Mouse (Mus musculus) MEL (cell line): ENCODE results near the gene Trim27. TPM values are rescaled to one million over a fixed set of nuclear protein-coding genes. Genes with fewer than 3 reads are reported as not detected.
A peak's percentile ranks its signal among the peaks of the same experiment; 100 is the strongest.

Source experiments
- DNase-seq: peaks from one replicate; pipeline ENCODE4 v3.0.0; 2011; ENCODE audit warnings: low read depth, low spot score
- H3K27ac ChIP-seq: 2 replicates; pipeline ENCODE4 v1.5.1; 2012; ENCODE audit warnings: low read depth, mild to moderate bottlenecking, control low read depth, low read length, moderate library complexity; ENCODE audit not compliant: control insufficient read depth
- H3K27me3 ChIP-seq, 2 experiments: fragments of 150-350 bp in 1 of 2; sonication (generic) in 1 of 2; 2 replicates each; pipeline ENCODE4 v1.6.1; 2012; ENCODE audit warnings: low read length in 2 of 2, mild to moderate bottlenecking in 2 of 2, improper control_type of control experiment in 1 of 2, moderate library complexity in 1 of 2; ENCODE audit not compliant: insufficient read depth in 2 of 2, control insufficient read depth in 1 of 2
- H3K36me3 ChIP-seq, 2 experiments: 2 replicates each; pipeline ENCODE4 v1.6.1; 2012 to 2014; ENCODE audit warnings: low read length in 2 of 2, improper control_type of control experiment in 1 of 2, inconsistent platforms in 1 of 2, mild to moderate bottlenecking in 1 of 2; ENCODE audit not compliant: insufficient read depth in 2 of 2, control insufficient read depth in 1 of 2
- H3K4me1 ChIP-seq, 2 experiments: fragments of 150-350 bp in 1 of 2; sonication (generic) in 1 of 2; 2 replicates each; pipeline ENCODE4 v1.6.1; 2012; ENCODE audit warnings: low read length in 2 of 2, improper control_type of control experiment in 1 of 2, mild to moderate bottlenecking in 1 of 2; ENCODE audit not compliant: insufficient read depth in 2 of 2, control insufficient read depth in 1 of 2
- H3K4me3 ChIP-seq, 2 experiments: fragments of 150-350 bp in 1 of 2; sonication (generic) in 1 of 2; 2 replicates each; pipeline ENCODE4 v1.5.1; 2012; ENCODE audit warnings: low read depth in 2 of 2, low read length in 2 of 2, mild to moderate bottlenecking in 2 of 2, moderate library complexity in 2 of 2, control low read depth in 1 of 2, improper control_type of control experiment in 1 of 2; ENCODE audit not compliant: control insufficient read depth in 1 of 2, insufficient read depth in 1 of 2
- H3K79me2 ChIP-seq: 2 replicates; pipeline ENCODE4 v1.6.1; 2012; ENCODE audit warnings: mild to moderate bottlenecking, low read length, moderate library complexity; ENCODE audit not compliant: control insufficient read depth, poor library complexity, insufficient read depth
- H3K9ac ChIP-seq: 2 replicates; pipeline ENCODE4 v1.6.1; 2012; ENCODE audit warnings: low read depth, mild to moderate bottlenecking, control low read depth, low read length, moderate library complexity; ENCODE audit not compliant: control insufficient read depth, poor library complexity, severe bottlenecking
- H3K9me3 ChIP-seq: fragments of 150-350 bp; sonication (generic); replicated peaks from 2 replicates; pipeline ENCODE4 v1.6.1; 2012; ENCODE audit warnings: mild to moderate bottlenecking, low read length, improper control_type of control experiment, moderate library complexity; ENCODE audit not compliant: insufficient read depth
- CHD1 ChIP-seq: IDR thresholded peaks from 2 replicates; pipeline ENCODE4 v1.6.1; 2012; ENCODE audit warnings: low read depth, mild to moderate bottlenecking, inconsistent platforms, low read length, improper control_type of control experiment
- CHD2 ChIP-seq: IDR thresholded peaks from 2 replicates; pipeline ENCODE4 v1.6.1; 2011; ENCODE audit warnings: low read length, improper control_type of control experiment
- CTCF ChIP-seq, 3 experiments: IDR thresholded peaks in 2 of 3; conservative IDR thresholded peaks in 1 of 3; 2 replicates each; pipeline ENCODE4 v1.5.1; 2011 to 2012; ENCODE audit warnings: low read length in 3 of 3, low read depth in 2 of 3, mild to moderate bottlenecking in 2 of 3, improper control_type of control experiment in 1 of 3, inconsistent platforms in 1 of 3, mixed read lengths in 1 of 3, moderate library complexity in 1 of 3; ENCODE audit not compliant: control insufficient read depth in 1 of 3, insufficient read depth in 1 of 3, poor library complexity in 1 of 3, severe bottlenecking in 1 of 3
- ELF1 ChIP-seq: IDR thresholded peaks from 2 replicates; pipeline ENCODE4 v1.6.1; 2014; ENCODE audit warnings: low read depth, mild to moderate bottlenecking, inconsistent platforms, low read length, improper control_type of control experiment, moderate library complexity
- EP300 ChIP-seq, 2 experiments: IDR thresholded peaks; 2 replicates each; pipeline ENCODE4 v1.6.1; 2011; ENCODE audit warnings: improper control_type of control experiment in 2 of 2, low read length in 2 of 2, low read depth in 1 of 2, mild to moderate bottlenecking in 1 of 2
- ETS1 ChIP-seq: IDR thresholded peaks from 2 replicates; pipeline ENCODE4 v1.6.1; 2012; ENCODE audit warnings: low read depth, mild to moderate bottlenecking, inconsistent platforms, low read length, improper control_type of control experiment, moderate library complexity
- HCFC1 ChIP-seq: IDR thresholded peaks from 2 replicates; pipeline ENCODE4 v1.6.1; 2012; ENCODE audit warnings: low read depth, mild to moderate bottlenecking, inconsistent platforms, low read length, improper control_type of control experiment, moderate library complexity
- JUND ChIP-seq: IDR thresholded peaks from 2 replicates; pipeline ENCODE4 v1.6.1; 2011; ENCODE audit warnings: low read depth, mild to moderate bottlenecking, improper control_type of control experiment, low read length
- KAT2A ChIP-seq: conservative IDR thresholded peaks from 2 replicates; pipeline ENCODE4 v1.6.1; 2012; ENCODE audit warnings: low read depth, low read length, improper control_type of control experiment, inconsistent platforms
- MAFK ChIP-seq: IDR thresholded peaks from 2 replicates; pipeline ENCODE4 v1.6.1; 2011; ENCODE audit warnings: low read depth, mild to moderate bottlenecking, low read length, improper control_type of control experiment, borderline replicate concordance
- MEF2A ChIP-seq: IDR thresholded peaks from 2 replicates; pipeline ENCODE4 v1.6.1; 2014; ENCODE audit warnings: low read depth, mild to moderate bottlenecking, inconsistent platforms, low read length, improper control_type of control experiment; ENCODE audit not compliant: poor library complexity, insufficient replicate concordance, severe bottlenecking; ENCODE audit errors: extremely low read depth
- MYB ChIP-seq: IDR thresholded peaks from 2 replicates; pipeline ENCODE4 v1.6.1; 2011; ENCODE audit warnings: mild to moderate bottlenecking, low read depth, low read length, improper control_type of control experiment
- MYC ChIP-seq: IDR thresholded peaks from 2 replicates; pipeline ENCODE4 v1.6.1; 2011; ENCODE audit warnings: low read depth, mild to moderate bottlenecking, low read length, improper control_type of control experiment, moderate library complexity
- NRF1 ChIP-seq: IDR thresholded peaks from 2 replicates; pipeline ENCODE4 v1.6.1; 2014; ENCODE audit warnings: low read depth, mild to moderate bottlenecking, inconsistent platforms, low read length, improper control_type of control experiment, moderate library complexity; ENCODE audit not compliant: poor library complexity, insufficient read depth, severe bottlenecking
- SMC3 ChIP-seq: IDR thresholded peaks from 2 replicates; pipeline ENCODE4 v1.6.1; 2011; ENCODE audit warnings: low read depth, low read length, improper control_type of control experiment
- TAL1 ChIP-seq: IDR thresholded peaks from 2 replicates; pipeline ENCODE4 v1.6.1; 2012; ENCODE audit warnings: mild to moderate bottlenecking, inconsistent platforms, low read length, moderate library complexity, mixed read lengths
- TCF12 ChIP-seq: IDR thresholded peaks from 2 replicates; pipeline ENCODE4 v1.6.1; 2014; ENCODE audit warnings: low read depth, mild to moderate bottlenecking, inconsistent platforms, low read length, improper control_type of control experiment, moderate library complexity
- UBTF ChIP-seq: IDR thresholded peaks from 2 replicates; pipeline ENCODE4 v1.6.1; 2012; ENCODE audit warnings: low read depth, mild to moderate bottlenecking, inconsistent platforms, low read length, improper control_type of control experiment, moderate library complexity, borderline replicate concordance; ENCODE audit not compliant: insufficient read depth
- ZC3H11A ChIP-seq: IDR thresholded peaks from 2 replicates; pipeline ENCODE4 v1.6.1; 2012; ENCODE audit warnings: low read depth, mild to moderate bottlenecking, inconsistent platforms, low read length, improper control_type of control experiment
- ZKSCAN1 ChIP-seq: IDR thresholded peaks from 2 replicates; pipeline ENCODE4 v1.6.1; 2012; ENCODE audit warnings: low read depth, mild to moderate bottlenecking, inconsistent platforms, low read length, improper control_type of control experiment, moderate library complexity
- polyA plus RNA-seq, 2 experiments: library from polyadenylated mRNA; stranded (reverse) in 1 of 2; unstranded in 1 of 2; fragments of >175 nt in 1 of 2; fragments of >200 nt in 1 of 2; gene quantifications; 2 replicates each; pipeline versions ENCODE4 v1.2.1 to v1.2.4; 2012; ENCODE audit warnings: low replicate concordance in 2 of 2, low read depth in 1 of 2; ENCODE audit not compliant: insufficient read length in 2 of 2, insufficient read depth in 1 of 2, missing spikeins in 1 of 2
- total RNA-seq: library from RNA; depleted of rRNA; stranded (reverse); fragments of 300-350 nt; gene quantifications from 2 replicates; pipeline ENCODE4 v1.2.3, GENCODE M21; 2012

Gene Trim27
- total and polyA plus RNA-seq, 3 experiments = 258 to 339 (median 311) TPM

- H3K4me1 ChIP-seq = peaks cover 0 to 7% of the 10 kb centered on the region in 2 experiments; a peak in 2 of 4 replicates
- peak overlapping the region; percentile 60 to 61 for H3K4me3 ChIP-seq
- H3K27me3 ChIP-seq = no peaks in the 10 kb centered on the region
- no peak for TF ChIP-seq CHD2
- no peak for TF ChIP-seq MEF2A
- no peak for TF ChIP-seq TAL1
- TF ChIP-seq MYB = no peak
- TF ChIP-seq SMC3 = no peak
- TF ChIP-seq UBTF = no peak
- TF ChIP-seq JUND = no peak
- TF ChIP-seq KAT2A = no peak
- TF ChIP-seq ETS1 = no peak
- TF ChIP-seq ZKSCAN1 = no peak
- TF ChIP-seq ELF1 = no peak
- TF ChIP-seq EP300 (IDR thresholded peaks at IDR 0.05; ENCODE audit: low read depth in 1 of 2, low read length in 2 of 2) = no peak
- TF ChIP-seq CTCF (IDR thresholded peaks at IDR 0.05 in 2 of 3, conservative IDR thresholded peaks at IDR 0.05 in 1 of 3; ENCODE audit: control insufficient read depth in 1 of 3, insufficient read depth in 1 of 3, low read depth in 2 of 3, low read length in 3 of 3, poor library complexity in 1 of 3, severe bottlenecking in 1 of 3) = no peak
- TF ChIP-seq ZC3H11A = no peak
- TF ChIP-seq CHD1 = no peak
- no peak for TF ChIP-seq MYC
- TF ChIP-seq NRF1 = no peak
- no peak for TF ChIP-seq HCFC1
- no peak for TF ChIP-seq MAFK
- no peak for TF ChIP-seq TCF12
- H3K27ac ChIP-seq = no peak overlapping the region
- DNase-seq = peak; percentile 66
- no peaks in the 10 kb centered on the region for H3K9me3 ChIP-seq
- peaks cover 0 to 13% of the 10 kb centered on the region in 2 experiments; a peak in 2 of 4 replicates for H3K36me3 ChIP-seq
- H3K79me2 ChIP-seq = no peaks in the 10 kb centered on the region
- H3K9ac ChIP-seq = peak overlapping the region; percentile 53
Measured at GRCm38 (mm10) chr13:21170431-21171155, 8.7 kb upstream of the Trim27 start.
